Mouse (Mus musculus): Measurements from ENCODE around the gene Sertad2.

- TF ChIP-seq CTCF (IDR thresholded peaks at IDR 0.05; ENCODE audit: low read depth, low read length) (no peak), TAL1 (conservative IDR thresholded peaks at IDR 0.05; ENCODE audit: low read depth, low read length) (no peak), GATA1 (IDR thresholded peaks at IDR 0.05; ENCODE audit: borderline replicate concordance, low read length) (no peak), GATA2 (IDR thresholded peaks at IDR 0.05; ENCODE audit: borderline replicate concordance, low read depth, low read length) (no peak), POLR2AphosphoS5 (IDR thresholded peaks at IDR 0.05; ENCODE audit: insufficient replicate concordance, low read depth, low read length) (no peak)
These were observed 18.4 kb downstream of the Sertad2 start for GRCm38 (mm10) chr11:20561323-20562002.
